Mouse (Mus musculus): Measurements from ENCODE around the gene Farp1.
"Not testable (repeated sequence)": the region's sequence is repeated elsewhere in the genome, so short reads cannot be mapped to it uniquely, and the experiment has no call there.

Gene Farp1

GRCm38 (mm10) chr14:121104760-121105329 is 69.8 kb downstream of the Farp1 start:
- no peak for DNase-seq (ENCODE audit: low read depth, low spot score)

GRCm38 (mm10) chr14:121106906-121107305 is 71.9 kb downstream of the Farp1 start:
- DNase-seq (ENCODE audit: low read depth, low spot score), result no peak

GRCm38 (mm10) chr14:121107707-121108285 is 72.8 kb downstream of the Farp1 start:
- peak; percentile 84 for DNase-seq (ENCODE audit: low read depth, low spot score)

GRCm38 (mm10) chr14:121108439-121109115 is 73.6 kb downstream of the Farp1 start:
- no peak for DNase-seq (ENCODE audit: low read depth, low spot score)

GRCm38 (mm10) chr14:121109116-121109504 is 74.1 kb downstream of the Farp1 start:
- no peak for DNase-seq (ENCODE audit: low read depth, low spot score)

- no peak for DNase-seq (ENCODE audit: low read depth, low spot score)
These were observed 75.7 kb downstream of the Farp1 start for GRCm38 (mm10) chr14:121110492-121111267.

- DNase-seq (ENCODE audit: low read depth, low spot score), result no peak
These were observed 77.1 kb downstream of the Farp1 start for GRCm38 (mm10) chr14:121112061-121112460.

- DNase-seq (ENCODE audit: low read depth, low spot score), result no peak
These were observed 78.8 kb downstream of the Farp1 start for GRCm38 (mm10) chr14:121113785-121114184.

GRCm38 (mm10) chr14:121116696-121117095 is 81.7 kb downstream of the Farp1 start:
- no peak for DNase-seq (ENCODE audit: low read depth, low spot score)

- no peak for DNase-seq (ENCODE audit: low read depth, low spot score)
These were observed 83.9 kb downstream of the Farp1 start for GRCm38 (mm10) chr14:121118860-121119259.

GRCm38 (mm10) chr14:121121664-121122063 is 86.7 kb downstream of the Farp1 start:
- no peak for DNase-seq (ENCODE audit: low read depth, low spot score)

GRCm38 (mm10) chr14:121122852-121123251 is 87.9 kb downstream of the Farp1 start:
- DNase-seq (ENCODE audit: low read depth, low spot score), result no peak

GRCm38 (mm10) chr14:121124409-121125010 is 89.5 kb downstream of the Farp1 start:
- DNase-seq (ENCODE audit: low read depth, low spot score), result no peak

GRCm38 (mm10) chr14:121125651-121126050 is 90.7 kb downstream of the Farp1 start:
- DNase-seq (ENCODE audit: low read depth, low spot score), result no peak

- DNase-seq (ENCODE audit: low read depth, low spot score), result no peak
These were observed 91.3 kb downstream of the Farp1 start for GRCm38 (mm10) chr14:121126291-121126690.

- no peak for DNase-seq (ENCODE audit: low read depth, low spot score)
These were observed 94.1 kb downstream of the Farp1 start for GRCm38 (mm10) chr14:121128858-121129800.

- DNase-seq (ENCODE audit: low read depth, low spot score), result not testable (repeated sequence)
These were observed 95.4 kb downstream of the Farp1 start for GRCm38 (mm10) chr14:121130351-121130750.

GRCm38 (mm10) chr14:121134414-121134813 is 99.4 kb downstream of the Farp1 start:
- DNase-seq (ENCODE audit: low read depth, low spot score), result no peak

GRCm38 (mm10) chr14:121143831-121144455 is 108.9 kb downstream of the Farp1 start:
- no peak for DNase-seq (ENCODE audit: low read depth, low spot score)

- DNase-seq (ENCODE audit: low read depth, low spot score), result no peak
These were observed 109.5 kb downstream of the Farp1 start for GRCm38 (mm10) chr14:121144496-121144895.
